Mouse (Mus musculus) embryonic stem cell, embryonic (primary cell): ENCODE measurements at regions not wholly inside any gene's neighbourhood (a gene's known extent, or its start where the extent isn't known, plus 50 kb on each side); places are given as distances from the start of the nearest gene placed in this dataset.

ENCODE experiments used
- CTCF ChIA-PET, 4 experiments: fragments of 300-600 bp in 2 of 4; fragments of 350-600 bp in 2 of 4; sonication (Branson Sonifier 250); formaldehyde crosslinking; loops; one replicate each; lab custom pipeline; 2022; ENCODE audit warnings: inconsistent platforms in 2 of 4; lab: Charles Lee
- POLR2A ChIA-PET, 4 experiments: fragments of 300-600 bp in 2 of 4; fragments of 350-600 bp in 2 of 4; sonication (Branson Sonifier 250); formaldehyde crosslinking; loops; one replicate each; lab custom pipeline; 2022; ENCODE audit warnings: antibody characterized with exemption in 4 of 4, inconsistent platforms in 1 of 4; lab: Charles Lee

GRCm38 (mm10) chr1:27169278-27169677 lies 482.0 kb upstream of the 4931408C20Rik start:
- ChIA-PET POLR2A (interaction anchor here in 1 of 4 experiments (0.5 kb wide), 1 partner anchor 173 kb away, joined by 5 read pairs; no protein-coding TSS in a partner anchor), CTCF (no interaction called here)
